Mouse (Mus musculus) neural tube, embryonic 15.5 days (tissue): ENCODE data around the gene Wee2. TPM values are rescaled to one million over a fixed set of nuclear protein-coding genes. Genes with fewer than 3 reads are reported as not detected.

Source experiments
- ATAC-seq: fragments of 200-750 bp; cut with Nextera tagmentation; 2 replicates; pipeline ENCODE4 v1.8.0; 2017; ENCODE audit warnings: mild to moderate bottlenecking, moderate TSS enrichment, moderate library complexity; ENCODE audit not compliant: low FRiP score
- H3K27ac ChIP-seq: fragments of 300-500 bp; sonication (generic); replicated peaks from 2 replicates; pipeline ENCODE4 v1.5.1; 2015; ENCODE audit warnings: mild to moderate bottlenecking, inconsistent platforms
- H3K27me3 ChIP-seq: fragments of 300-500 bp; sonication (generic); replicated peaks from 2 replicates; pipeline ENCODE4 v1.6.1; 2015; ENCODE audit warnings: inconsistent platforms
- H3K36me3 ChIP-seq: fragments of 300-500 bp; sonication (generic); 2 replicates; pipeline ENCODE4 v1.6.1; 2015; ENCODE audit warnings: inconsistent platforms
- H3K4me1 ChIP-seq: fragments of 300-500 bp; sonication (generic); 2 replicates; pipeline ENCODE4 v1.6.1; 2015; ENCODE audit warnings: inconsistent platforms
- H3K4me2 ChIP-seq: fragments of 300-500 bp; sonication (generic); 2 replicates; pipeline ENCODE4 v1.6.1; 2015; ENCODE audit warnings: inconsistent platforms, mild to moderate bottlenecking, moderate library complexity
- H3K4me3 ChIP-seq: fragments of 300-500 bp; sonication (generic); replicated peaks from 2 replicates; pipeline ENCODE4 v1.5.1; 2015; ENCODE audit warnings: mild to moderate bottlenecking, inconsistent platforms
- H3K9ac ChIP-seq: fragments of 300-500 bp; sonication (generic); replicated peaks from 2 replicates; pipeline ENCODE4 v1.6.1; 2015; ENCODE audit warnings: mild to moderate bottlenecking, inconsistent platforms
- H3K9me3 ChIP-seq: fragments of 300-500 bp; sonication (generic); replicated peaks from 2 replicates; pipeline ENCODE4 v1.6.1; 2016; ENCODE audit warnings: inconsistent platforms
- WGBS: fragments of 180-500 bp; shearing (Covaris S2); methylation state at CpG from one replicate; pipeline ENCODE4 v1.1.7; 2015; ENCODE audit warnings: mixed read lengths; 5-methylcytosine and 5-hydroxymethylcytosine counted together
- polyA plus RNA-seq: library from polyadenylated mRNA; unstranded; fragments of >200 nt; fragmentation: Nextera tagmentation; extraction: Ambion mirVana; gene quantifications from 2 replicates; pipeline ENCODE4 v1.2.1, GENCODE M21; 2015

Gene Wee2
- polyA plus RNA-seq, 1 experiment from 2014 or later = 0.15 TPM

DNA sequence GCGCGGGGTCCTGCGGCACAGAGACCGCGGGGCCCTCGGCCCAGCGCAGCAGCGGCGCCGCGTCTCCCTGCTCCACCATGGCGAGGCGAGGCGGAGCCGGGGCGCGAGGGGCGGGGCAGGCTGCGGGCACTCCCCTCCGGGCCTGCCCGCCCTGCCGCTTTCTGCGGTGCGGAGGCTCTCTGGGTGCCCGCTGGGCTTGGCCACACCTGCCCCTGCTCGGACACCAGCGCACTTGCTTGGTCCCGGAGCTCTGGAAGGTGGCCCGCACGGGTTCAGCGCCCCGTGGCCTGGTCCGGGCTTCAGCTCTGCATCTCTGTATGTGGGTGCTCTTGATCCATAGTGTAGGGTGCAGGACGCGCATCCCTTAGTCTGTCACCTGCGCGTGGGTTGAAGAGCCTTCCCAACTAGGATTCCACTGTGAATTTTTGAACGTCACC is 2.8 kb upstream of the Wee2 start, which contains the start of gene E330009J07Rik:
E330009J07Rik (minus strand) TSS at position 89 of the 437 bp plus-strand sequence.
- ATAC-seq = peak; percentile 90
- H3K9ac ChIP-seq = peak within 1 kb of the TSS; percentile 91
- H3K4me2 ChIP-seq = peak within 1 kb of the TSS; percentile 69
- peak within 1 kb of the TSS; percentile 91 for H3K27ac ChIP-seq
- H3K27me3 ChIP-seq = no peaks in the 10 kb centered on the region
- whole genome bisulfite sequencing = under 1% methylated on average over 37 of the region's 38 CpGs
- H3K36me3 ChIP-seq = no peaks in the 10 kb centered on the region
- no peaks in the 10 kb centered on the region for H3K9me3 ChIP-seq
- peak within 1 kb of the TSS; percentile 83 for H3K4me3 ChIP-seq
- peaks cover 35% of the 10 kb centered on the region for H3K4me1 ChIP-seq

DNA sequence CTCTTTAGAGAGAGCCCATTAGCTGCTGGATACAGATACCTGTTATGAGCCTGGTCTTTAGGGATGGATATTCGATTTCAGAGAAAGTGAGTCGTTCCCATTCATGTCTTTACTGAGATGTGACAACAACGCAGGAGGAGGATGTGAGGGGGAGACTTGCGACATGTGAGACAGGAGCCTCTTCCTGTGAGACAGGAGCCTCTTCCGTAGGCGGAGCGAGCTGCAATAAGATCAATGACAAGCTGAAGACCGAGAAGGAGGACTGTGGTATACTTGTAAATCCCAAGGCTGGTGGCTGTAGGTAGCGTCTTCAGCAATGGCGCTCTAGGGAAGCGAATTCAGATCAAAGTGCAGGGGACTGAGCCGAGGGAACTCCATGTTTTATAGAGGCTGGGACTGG is 843 bp downstream of the Wee2 start:
- H3K9ac ChIP-seq = no peak overlapping the region
- H3K9me3 ChIP-seq = no peaks in the 10 kb centered on the region
- no peak overlapping the region for H3K4me3 ChIP-seq
- no peaks in the 10 kb centered on the region for H3K36me3 ChIP-seq
- H3K27me3 ChIP-seq = no peaks in the 10 kb centered on the region
- H3K4me1 ChIP-seq = peaks cover 12% of the 10 kb centered on the region
- 39% methylated on average over 12 of the region's 12 CpGs for whole genome bisulfite sequencing
- ATAC-seq = no peak
- H3K4me2 ChIP-seq = peak overlapping the region; percentile 38
- H3K27ac ChIP-seq = no peak overlapping the region

DNA sequence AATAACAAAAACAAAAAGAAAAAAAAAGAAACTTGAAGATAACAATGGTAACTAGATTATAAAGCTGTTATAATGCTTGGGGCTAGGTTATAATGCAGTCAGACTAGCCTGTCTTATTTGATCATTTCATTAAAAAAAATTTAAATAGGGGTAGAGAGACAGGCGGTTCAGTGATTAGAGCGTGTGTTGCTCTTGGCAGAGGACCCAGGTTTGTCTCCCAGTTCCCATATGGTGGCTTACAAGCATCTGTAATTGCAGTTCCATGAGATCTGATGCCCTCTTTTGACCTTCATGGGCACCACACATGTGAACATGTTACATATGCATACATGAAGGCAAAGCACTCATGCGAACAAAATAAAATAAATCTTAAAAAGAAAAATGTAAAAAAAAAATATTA is 2.4 kb downstream of the Wee2 start:
- no peak overlapping the region for H3K9ac ChIP-seq
- H3K4me2 ChIP-seq = no peak overlapping the region
- no peak for ATAC-seq
- WGBS = 56% methylated on average over 3 of the region's 3 CpGs
- no peaks in the 10 kb centered on the region for H3K36me3 ChIP-seq
- no peaks in the 10 kb centered on the region for H3K9me3 ChIP-seq
- H3K4me1 ChIP-seq = peaks cover 6% of the 10 kb centered on the region
- no peak overlapping the region for H3K27ac ChIP-seq
- H3K27me3 ChIP-seq = no peaks in the 10 kb centered on the region
- H3K4me3 ChIP-seq = no peak overlapping the region

DNA sequence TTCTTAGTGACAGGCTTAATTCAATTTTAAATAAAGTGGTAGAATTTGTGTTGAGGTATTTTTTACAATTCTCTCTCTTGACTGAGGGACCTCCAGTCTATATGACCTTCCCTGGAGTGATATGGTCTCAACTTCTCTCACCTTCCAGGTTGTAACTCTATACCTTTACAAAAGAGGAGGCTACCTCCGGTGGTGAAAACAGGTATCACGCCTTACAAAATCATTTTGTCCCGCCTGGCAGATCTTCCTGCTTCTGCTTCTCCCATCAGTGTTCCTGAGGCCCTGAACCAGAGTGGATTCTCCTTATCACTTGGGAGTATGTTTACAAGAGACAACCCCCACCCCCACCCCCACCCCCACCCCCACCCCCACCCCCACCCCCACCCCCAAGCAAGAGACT is 2.9 kb downstream of the Wee2 start:
- H3K4me2 ChIP-seq = no peak overlapping the region
- H3K4me1 ChIP-seq = 0 out of 2 replicates have a peak, but pooled peaks cover 3% of the 10 kb centered on the region
- no peak overlapping the region for H3K4me3 ChIP-seq
- no peaks in the 10 kb centered on the region for H3K9me3 ChIP-seq
- H3K27ac ChIP-seq = no peak overlapping the region
- H3K27me3 ChIP-seq = no peaks in the 10 kb centered on the region
- no peak for ATAC-seq
- H3K36me3 ChIP-seq = no peaks in the 10 kb centered on the region
- no peak overlapping the region for H3K9ac ChIP-seq
- 49% methylated on average over 3 of the region's 3 CpGs for WGBS

DNA sequence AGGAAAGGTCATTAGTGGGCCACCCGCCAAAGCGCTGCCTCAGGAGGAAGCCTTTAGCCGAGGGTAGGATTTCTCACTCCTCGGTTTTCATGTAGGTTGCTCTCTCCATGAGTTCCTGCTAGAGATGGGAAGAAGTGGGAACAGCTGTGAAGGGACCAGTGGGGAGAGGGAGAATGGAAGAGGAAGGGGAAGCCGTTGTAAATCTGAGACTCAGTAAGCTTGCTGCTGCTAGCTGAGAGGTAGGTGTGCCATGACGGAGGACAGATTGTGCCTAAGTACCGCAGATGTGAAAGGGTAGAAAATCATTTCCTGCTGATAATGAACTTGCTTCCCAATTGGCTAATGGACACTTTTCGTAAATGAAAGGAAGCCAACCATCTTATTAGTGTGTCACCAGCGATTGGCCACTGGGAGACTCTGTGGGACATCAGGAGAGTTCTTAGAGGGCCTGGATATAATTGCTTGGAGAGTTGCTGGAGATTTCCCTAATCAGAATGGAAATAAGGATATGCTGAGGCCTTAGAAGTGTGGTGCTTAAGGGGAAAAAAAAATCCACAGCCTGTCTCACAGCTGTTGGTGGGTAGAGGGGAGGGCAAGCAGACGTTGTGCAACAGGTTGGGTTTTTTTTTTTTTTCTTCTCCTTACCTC is 4.5 kb downstream of the Wee2 start:
- H3K9me3 ChIP-seq = no peaks in the 10 kb centered on the region
- H3K4me3 ChIP-seq = no peak overlapping the region
- no peak for ATAC-seq
- H3K36me3 ChIP-seq = no peaks in the 10 kb centered on the region
- H3K9ac ChIP-seq = no peak overlapping the region
- no peak overlapping the region for H3K27ac ChIP-seq
- no peak overlapping the region for H3K4me2 ChIP-seq
- H3K27me3 ChIP-seq = no peaks in the 10 kb centered on the region
- H3K4me1 ChIP-seq = 0 out of 2 replicates have a peak, but pooled peaks cover 3% of the 10 kb centered on the region
- 33% methylated on average over 10 of the region's 10 CpGs for WGBS

DNA sequence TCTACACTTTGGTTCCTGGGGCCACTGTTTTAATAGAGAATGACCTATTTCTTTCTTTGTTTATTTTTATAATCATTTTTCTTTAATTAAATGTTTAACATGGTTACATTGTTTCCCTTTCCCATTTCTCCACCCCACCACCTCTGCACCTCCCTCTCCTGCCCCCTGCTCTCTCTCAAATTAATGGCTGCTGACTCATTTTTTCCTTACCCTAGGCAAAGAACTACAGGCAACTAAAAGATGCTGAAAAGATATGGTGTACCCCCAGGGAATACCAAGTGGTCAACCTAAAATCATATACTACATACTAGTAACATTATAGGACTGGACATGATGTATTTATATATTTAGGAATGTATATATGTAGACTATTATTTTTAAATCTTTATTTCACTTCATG is 9.7 kb downstream of the Wee2 start:
- Histone ChIP-seq H3K4me3 (no peak overlapping the region), H3K4me1 (0 out of 2 replicates have a peak, but pooled peaks cover 2% of the 10 kb centered on the region), H3K36me3 (no peaks in the 10 kb centered on the region), H3K27me3 (no peaks in the 10 kb centered on the region), H3K9ac (no peak overlapping the region), H3K27ac (no peak overlapping the region), H3K9me3 (no peaks in the 10 kb centered on the region), H3K4me2 (no peak overlapping the region)
- ATAC-seq = no peak

DNA sequence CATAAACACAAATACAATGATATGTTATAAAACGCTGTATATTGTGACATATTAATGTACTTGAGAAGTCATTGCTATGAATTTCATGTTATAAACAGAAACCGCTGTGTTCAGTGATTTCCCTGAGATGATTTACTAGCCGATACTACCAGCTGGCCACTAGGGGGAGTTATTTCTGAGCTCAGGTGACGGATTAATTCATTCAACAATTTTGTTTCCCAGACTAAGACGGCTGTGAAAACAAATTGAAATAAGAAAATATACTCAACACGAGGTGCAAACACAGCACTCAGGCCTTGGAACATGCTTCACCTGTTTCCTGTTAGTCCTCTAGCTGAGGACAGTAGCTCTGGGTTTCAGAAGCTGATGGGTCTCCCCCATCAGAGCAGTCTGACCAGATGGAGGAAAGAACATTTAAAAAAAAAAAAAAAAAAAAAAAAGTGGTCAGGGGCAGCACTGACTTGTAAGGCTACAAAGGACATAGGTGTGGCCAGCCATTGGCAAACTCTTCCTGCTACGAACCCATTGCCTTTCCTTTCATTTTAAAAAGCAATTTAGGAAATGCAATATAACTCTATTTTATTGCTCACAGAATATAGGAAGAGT is 15.7 kb downstream of the Wee2 start:
- H3K9me3 ChIP-seq = no peaks in the 10 kb centered on the region
- H3K36me3 ChIP-seq = no peaks in the 10 kb centered on the region
- WGBS = 24% methylated on average over 7 of the region's 7 CpGs

DNA sequence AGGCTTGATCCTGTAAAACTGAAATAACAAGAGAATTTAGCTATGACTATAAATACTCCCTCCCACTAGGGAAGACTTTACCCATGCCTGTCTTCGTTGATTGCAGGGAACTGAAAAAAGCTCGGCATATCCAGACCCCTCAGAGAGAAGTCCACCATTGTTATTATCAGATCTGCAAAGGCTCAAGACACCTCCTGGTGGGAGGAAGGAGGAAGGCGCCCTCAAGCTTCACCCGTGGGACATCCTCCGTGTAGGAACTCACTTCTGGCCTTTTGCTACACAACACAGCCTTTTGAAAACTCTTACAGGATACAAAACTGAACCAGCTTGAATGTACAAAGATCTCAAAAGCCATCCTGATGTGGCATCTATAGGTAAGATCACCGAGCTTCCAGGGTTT is 26.8 kb downstream of the Wee2 start:
- Histone ChIP-seq H3K4me3 (no peak overlapping the region), H3K9me3 (no peaks in the 10 kb centered on the region), H3K27me3 (peaks cover 4% of the 10 kb centered on the region), H3K36me3 (no peaks in the 10 kb centered on the region), H3K27ac (no peak overlapping the region), H3K9ac (no peak overlapping the region), H3K4me2 (no peak overlapping the region), H3K4me1 (no peaks in the 10 kb centered on the region)
- ATAC-seq = no peak
- 59% methylated on average over 6 of the region's 6 CpGs for WGBS

More for the DNA sequence above, 15.7 kb downstream of the Wee2 start:
- H3K27ac ChIP-seq = no peak overlapping the region
- H3K27me3 ChIP-seq = no peaks in the 10 kb centered on the region
- H3K4me3 ChIP-seq = no peak overlapping the region
- no peak for ATAC-seq
- no peaks in the 10 kb centered on the region for H3K4me1 ChIP-seq
- H3K9ac ChIP-seq = no peak overlapping the region
- H3K4me2 ChIP-seq = no peak overlapping the region

DNA sequence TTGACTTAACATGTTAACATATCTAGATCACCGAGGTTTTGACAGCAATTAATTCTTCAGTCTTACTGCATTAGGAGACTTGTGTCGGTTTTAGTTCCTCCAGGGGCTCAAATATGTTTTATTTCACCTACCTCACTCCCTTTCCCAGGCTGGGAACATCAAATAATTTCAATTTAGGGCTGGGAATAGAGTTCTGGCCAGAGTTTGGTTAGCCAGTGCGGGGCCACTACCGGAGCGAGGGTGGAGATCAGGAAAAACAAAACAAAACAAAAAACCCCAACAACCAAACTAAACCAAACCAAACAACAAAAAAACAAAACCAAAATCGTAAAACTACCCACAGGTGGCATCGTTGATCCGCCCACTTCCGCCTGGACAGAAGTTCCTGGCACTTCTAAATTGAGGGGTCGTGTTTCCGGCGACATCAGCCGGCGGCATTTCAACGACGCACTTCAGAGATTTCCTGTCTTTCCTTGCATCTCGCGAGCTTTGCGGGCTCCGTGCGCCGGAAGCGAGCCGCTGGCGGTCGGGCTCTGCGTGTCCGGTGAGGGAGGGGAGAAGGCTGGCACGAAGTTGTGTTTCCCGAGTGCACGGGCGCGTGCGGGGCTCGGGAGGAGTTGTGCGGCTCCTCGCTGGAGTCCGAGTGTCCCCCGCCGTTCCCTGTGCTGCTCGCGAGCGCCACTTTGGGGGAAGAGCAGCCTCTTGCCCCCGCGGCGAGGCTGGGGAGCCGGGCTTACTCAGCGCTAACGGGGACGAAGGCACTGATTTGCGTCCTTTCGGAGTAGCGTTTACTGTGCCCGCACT is 32.2 kb downstream of the Wee2 start, which contains the start of gene Ssbp1:
Ssbp1 (plus strand) TSS at position 437 of the 804 bp plus-strand sequence.
- peak within 1 kb of the TSS; percentile 82 for H3K4me3 ChIP-seq
- H3K9me3 ChIP-seq = no peaks in the 10 kb centered on the region
- WGBS = under 1% methylated on average over 54 of the region's 54 CpGs
- H3K27ac ChIP-seq = peak within 1 kb of the TSS; percentile 93
- H3K4me1 ChIP-seq = peaks cover 16% of the 10 kb centered on the region
- H3K27me3 ChIP-seq = peaks cover 4% of the 10 kb centered on the region
- ATAC-seq = peak; percentile 97
- H3K36me3 ChIP-seq = peaks cover 26% of the 10 kb centered on the region
- H3K4me2 ChIP-seq = peak within 1 kb of the TSS; percentile 81
- H3K9ac ChIP-seq = peak within 1 kb of the TSS; percentile 86

DNA sequence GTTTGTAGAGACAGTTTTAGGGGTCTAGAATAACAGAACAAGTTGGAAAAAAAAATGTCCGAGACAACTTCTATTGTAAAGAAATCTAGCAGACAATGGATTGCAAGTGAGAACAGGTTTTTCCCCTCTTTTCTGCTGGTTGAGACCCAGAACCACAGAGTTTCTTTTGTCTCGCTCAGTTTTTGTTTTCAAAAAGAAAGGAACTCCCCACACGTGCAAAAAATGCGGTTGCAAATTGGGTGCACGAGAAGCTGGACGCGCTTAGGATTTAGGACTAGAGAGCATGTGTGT is 32.8 kb downstream of the Wee2 start:
- Histone ChIP-seq H3K4me3 (peak overlapping the region; percentile 82), H3K9me3 (no peaks in the 10 kb centered on the region), H3K36me3 (peaks cover 30% of the 10 kb centered on the region), H3K9ac (peak overlapping the region; percentile 86), H3K27me3 (peaks cover 4% of the 10 kb centered on the region), H3K4me1 (peaks cover 16% of the 10 kb centered on the region), H3K4me2 (peak overlapping the region; percentile 81), H3K27ac (peak overlapping the region; percentile 93)
- ATAC-seq = peak; percentile 9; the same call in 1 of the 2 replicates
- under 1% methylated on average over 7 of the region's 7 CpGs for WGBS

DNA sequence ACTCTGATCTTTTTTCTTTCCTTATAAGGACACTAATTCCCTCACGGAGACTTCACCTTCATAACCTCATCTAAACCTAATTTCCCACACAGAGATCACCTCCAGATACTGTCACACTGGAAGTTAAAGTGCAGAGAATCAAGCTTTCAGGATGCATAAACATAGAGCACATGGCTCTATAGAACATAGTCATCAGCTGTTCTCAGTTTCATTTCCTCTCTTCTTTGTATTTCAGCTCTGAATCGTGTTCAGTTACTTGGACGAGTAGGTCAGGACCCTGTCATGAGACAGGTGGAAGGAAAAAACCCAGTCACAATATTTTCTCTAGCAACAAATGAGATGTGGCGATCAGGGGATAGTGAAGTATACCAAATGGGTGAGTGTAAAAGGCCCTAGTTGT is 37.2 kb downstream of the Wee2 start:
- Histone ChIP-seq H3K9me3 (no peaks in the 10 kb centered on the region), H3K4me3 (no peak overlapping the region), H3K36me3 (peaks cover 50% of the 10 kb centered on the region), H3K4me2 (no peak overlapping the region), H3K27me3 (no peaks in the 10 kb centered on the region), H3K27ac (no peak overlapping the region), H3K4me1 (peaks cover 16% of the 10 kb centered on the region), H3K9ac (no peak overlapping the region)
- no peak for ATAC-seq
- WGBS = 98% methylated on average over 4 of the region's 4 CpGs

DNA sequence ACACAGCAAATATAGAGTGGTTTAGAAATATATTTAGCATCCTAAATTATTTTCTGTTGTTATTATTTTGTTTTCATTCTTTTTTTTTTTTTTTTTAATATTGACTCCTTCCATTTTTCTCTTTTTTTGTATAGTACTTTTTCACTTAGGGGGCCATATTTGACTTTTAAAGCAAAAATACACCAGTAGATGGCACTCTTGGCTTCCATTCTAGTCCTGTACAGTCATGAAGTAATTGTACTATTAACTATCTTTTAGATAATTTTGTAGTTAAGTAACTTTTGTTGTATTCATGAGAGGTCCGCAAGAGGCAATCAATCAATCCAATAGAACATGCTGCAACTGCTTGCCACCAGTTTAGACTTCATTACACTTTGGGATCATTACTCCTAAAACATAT is 40.8 kb downstream of the Wee2 start:
- Histone ChIP-seq H3K4me3 (no peak overlapping the region), H3K4me2 (no peak overlapping the region), H3K4me1 (no peaks in the 10 kb centered on the region), H3K9ac (no peak overlapping the region), H3K27me3 (no peaks in the 10 kb centered on the region), H3K27ac (no peak overlapping the region), H3K36me3 (peaks cover 62% of the 10 kb centered on the region), H3K9me3 (no peaks in the 10 kb centered on the region)
- WGBS = 80% methylated on average over 1 of the region's 1 CpGs
- no peak for ATAC-seq
